Mouse (Mus musculus) layer of hippocampus, adult 9-11 months (tissue): Measurements from ENCODE around the gene Fggy.

Experiments
- DNase-seq: peaks from one replicate; pipeline ENCODE4 v3.0.0; 2022

Fggy gene

DNA sequence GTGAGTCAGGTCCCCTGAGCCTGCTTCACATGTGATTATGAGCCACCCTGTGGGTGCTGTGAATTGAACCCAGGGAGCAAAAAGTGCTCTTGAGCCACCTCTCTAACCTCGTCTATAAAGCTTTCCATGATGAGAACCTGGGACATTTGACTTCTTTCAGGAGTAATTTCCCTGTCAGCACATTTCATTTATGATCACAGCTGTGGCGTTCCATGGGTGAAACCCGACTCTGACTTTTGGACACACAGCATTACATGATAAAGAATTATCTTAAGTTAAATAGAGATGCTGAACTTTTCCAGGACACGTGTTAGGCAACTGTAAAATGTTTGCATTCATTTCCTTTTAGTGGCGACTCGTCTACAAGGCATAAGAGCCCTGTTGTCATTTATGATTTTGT is 39.9 kb downstream of the Fggy start:
- no peak for DNase-seq

DNA sequence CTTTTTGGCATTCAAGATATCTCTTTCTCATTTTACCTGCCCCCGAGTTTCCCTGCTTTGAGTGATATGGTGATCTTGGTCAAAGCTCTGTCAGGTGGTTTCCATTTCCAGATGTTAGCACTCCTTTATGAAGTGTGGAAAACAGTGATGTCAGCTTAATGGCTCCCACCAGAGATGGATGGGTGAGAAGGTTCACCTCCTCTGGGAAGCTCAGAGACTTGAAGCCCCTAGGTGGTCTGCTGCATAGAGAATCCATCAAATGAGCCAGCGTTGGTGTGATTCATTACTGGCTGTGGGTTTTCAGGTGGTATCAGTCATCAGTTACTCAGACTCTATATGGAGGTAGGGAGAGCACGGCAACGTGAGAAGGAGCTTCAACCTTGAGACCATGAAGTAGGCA is 44.5 kb downstream of the Fggy start:
- no peak for DNase-seq

DNA sequence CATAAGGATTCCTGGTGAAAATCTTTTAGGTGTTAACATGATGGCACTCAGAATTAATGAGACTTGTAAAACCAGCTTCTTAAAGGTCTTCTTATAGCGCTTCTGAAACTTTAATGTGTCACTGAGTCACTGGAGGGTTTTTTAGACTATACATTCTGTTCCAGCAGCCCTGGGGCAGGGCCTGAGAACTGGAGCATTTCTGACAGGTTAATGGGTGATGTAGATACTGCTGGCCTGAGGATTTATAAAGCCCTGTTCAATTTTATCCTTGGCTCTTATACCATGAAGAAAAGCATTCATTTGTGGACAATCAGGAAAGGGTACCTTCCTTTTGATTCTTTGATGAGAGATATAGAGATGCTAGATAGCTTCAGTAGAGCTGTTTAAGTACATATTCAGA is 45.9 kb downstream of the Fggy start:
- DNase-seq: no peak

DNA sequence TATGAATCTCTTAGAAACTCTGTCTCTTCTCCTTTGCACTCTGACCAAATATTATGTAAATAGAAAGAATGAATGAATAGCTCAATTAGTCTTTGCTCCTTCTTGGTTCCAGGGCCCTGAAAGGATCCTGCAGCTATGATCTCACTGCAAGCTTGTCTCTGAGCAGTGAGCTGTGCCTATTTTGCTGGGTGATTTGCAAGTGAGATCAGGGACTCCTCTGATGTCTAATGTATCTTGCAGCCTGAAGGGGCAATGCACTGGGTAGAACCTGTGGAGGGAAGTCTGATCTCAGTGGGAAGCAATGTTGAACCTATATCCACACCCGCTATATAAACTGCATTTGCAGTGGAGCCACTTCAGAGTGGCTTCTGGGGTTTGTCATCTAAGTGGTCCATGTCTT is 53.4 kb downstream of the Fggy start:
- DNase-seq: no peak

DNA sequence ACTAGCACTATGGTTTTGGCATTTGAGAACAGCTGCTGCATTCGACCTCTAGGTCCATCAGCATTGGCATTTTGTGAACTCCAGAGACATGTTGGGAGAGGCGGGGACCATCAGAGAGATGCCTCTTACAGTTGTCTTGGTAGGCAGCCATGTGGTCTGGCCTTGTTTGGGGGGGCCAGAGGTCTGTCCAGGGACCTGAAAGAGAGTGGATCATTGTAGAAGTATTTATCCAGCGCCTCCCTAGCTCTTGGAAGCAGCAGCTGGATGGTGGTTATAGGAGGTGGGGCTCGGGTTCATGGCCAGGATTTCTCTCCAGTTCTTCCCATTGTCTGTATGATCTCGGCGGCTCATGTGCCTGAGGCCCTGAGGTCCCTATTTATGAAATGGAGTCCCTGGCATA is 54.1 kb downstream of the Fggy start:
- no peak for DNase-seq

DNA sequence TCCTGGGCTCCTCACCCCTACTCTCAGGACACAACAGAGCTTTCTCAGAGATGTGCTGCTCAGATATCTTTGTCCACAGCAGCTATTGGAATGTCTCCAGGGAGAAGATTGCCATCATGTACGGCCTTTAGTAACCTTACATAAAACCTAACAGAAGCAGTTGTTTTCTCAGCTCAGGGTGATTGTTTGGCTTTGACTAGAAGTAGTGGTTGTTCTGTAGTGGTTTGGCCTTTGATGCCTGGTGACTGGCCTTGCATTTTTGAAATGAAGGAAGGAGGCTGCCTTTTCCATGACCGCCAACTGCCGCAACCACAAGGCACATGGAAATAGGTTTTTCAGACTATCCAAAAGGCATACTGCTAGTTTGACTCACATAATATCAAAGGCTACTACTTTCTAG is 63.7 kb downstream of the Fggy start:
- DNase-seq: no peak

DNA sequence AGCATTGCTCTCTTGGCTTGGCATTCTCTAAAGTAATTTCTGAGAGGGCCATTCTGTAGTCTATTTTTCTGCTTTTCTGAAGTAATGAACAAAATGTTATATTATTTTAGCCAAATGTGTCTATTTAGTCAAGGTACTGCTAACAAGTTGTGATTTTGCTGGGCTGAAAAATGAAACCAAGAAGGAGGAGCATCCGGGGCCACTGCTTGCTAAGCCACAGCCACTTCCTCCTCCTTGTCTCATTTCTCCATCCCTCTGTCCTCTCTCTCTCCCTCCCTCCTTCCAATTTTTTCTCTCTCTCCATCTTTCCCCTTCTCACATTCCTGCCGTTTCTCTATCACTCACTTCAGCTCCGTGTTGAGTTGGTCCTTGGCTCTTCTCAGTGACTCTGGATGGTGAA is 67.4 kb downstream of the Fggy start:
- no peak for DNase-seq

DNA sequence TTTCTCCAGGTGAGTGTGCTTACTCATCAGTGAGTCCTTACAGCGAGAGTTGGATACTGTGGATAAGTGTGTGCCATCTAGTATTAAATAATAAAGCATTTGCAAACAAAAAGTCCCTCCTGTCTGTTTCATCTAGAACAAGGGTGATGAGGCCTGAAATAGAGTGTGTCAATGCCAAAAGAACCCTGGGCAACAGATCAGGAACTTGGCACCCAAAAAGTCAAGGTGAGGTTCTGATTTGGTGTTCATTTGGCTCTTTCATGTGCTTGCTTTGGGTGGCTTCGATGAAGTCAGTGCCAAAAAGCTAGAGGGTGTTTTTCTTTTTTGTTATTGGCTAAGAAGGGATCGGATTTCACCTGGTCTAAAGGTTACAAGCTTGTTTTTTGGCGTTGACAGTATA is 68.3 kb downstream of the Fggy start:
- no peak for DNase-seq

DNA sequence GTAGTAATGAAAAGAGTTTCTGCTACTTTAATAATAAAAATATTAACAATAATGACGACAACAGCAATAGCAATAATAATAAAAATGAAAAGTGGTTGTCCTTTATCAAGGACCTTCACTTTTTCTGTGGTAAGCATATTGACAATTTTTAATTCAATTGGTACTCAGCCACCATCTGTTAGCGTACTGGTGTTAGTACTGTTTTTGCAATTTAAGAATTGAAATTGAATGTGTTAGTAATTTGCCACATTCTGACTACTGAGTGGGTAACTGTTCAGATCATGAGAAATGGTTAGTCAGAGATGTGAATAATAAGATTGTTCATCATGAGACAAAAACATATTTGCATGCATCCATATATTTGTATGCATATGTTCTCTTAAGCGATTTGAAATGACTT is 68.9 kb downstream of the Fggy start:
- no peak for DNase-seq

DNA sequence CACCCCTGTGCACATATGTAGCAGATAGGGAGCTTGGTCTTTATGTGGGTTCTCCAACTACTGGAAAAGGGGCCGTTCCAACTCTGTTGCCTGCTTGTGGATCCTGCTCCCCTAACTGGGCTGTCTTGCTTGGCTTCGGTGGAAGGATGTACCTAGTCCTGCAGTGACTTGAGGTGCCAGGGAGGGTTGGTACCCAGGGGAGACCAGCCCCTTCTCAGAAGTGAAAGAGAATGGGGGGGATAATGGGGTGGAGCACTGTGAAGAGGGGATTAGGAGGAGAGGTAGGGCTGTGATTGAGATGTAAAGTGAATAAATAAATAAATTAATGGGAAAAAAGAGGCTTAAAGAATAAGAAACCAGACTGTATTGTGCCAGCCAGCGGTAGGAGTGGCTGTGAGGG is 77.6 kb downstream of the Fggy start:
- DNase-seq: no peak

DNA sequence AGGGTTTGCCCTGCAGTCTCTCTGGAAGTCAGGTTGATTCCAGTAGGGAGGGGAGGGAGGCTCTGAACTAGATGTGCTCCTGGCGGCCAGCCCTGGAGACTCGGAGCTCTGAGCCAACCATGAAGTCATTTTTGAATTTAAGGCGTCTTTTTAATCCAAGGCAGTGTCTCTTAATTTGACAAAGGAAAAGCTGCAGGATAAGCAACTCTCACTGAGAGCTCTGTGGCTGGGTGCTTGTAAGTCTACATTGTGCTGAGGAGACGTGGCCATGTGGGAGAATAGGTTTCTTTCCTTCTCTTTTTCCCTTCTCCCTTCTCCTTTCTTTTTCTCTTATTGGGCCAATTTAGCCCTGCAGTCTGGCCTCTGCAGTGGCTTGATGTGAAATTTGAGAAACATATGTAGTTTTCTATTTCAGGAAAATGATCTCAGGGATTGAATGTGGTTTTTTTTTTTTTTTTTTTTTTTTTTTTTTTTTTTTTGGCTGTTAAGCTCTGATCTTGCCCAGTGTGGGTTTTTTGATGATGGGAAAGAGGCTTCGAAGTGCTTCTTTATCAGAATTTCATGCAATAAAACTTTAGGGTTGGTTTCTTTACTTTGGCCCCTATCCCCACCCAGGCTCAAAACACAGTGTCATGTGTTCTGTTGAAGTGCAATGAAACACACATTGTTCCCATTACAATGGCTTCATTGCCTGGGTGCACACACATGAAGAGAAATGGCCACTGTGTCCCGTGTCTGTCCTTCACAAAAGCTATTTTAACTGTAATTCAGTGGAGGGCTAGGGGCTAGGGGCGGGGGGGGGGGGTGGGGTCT is 79.8 kb downstream of the Fggy start:
- DNase-seq: peak; percentile 51

DNA sequence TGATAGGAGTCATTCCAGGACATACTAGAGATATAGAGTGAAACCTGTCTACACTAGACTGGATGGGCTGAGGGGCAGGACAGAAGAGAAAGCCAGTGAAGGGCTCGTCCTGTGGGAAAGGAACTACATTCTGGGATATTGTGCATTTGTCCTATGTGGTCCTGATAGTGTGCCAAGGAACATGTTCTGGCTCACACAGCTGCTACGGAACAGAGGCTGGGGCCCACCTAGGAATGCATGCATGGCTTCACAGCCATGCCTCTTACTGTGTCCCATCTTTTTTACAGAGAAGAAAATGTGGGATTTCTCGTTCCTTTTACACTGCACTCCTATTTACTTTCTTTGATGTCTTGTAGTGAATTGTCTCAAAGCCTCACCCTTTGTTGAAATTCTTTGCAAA is 80.8 kb downstream of the Fggy start:
- no peak for DNase-seq

DNA sequence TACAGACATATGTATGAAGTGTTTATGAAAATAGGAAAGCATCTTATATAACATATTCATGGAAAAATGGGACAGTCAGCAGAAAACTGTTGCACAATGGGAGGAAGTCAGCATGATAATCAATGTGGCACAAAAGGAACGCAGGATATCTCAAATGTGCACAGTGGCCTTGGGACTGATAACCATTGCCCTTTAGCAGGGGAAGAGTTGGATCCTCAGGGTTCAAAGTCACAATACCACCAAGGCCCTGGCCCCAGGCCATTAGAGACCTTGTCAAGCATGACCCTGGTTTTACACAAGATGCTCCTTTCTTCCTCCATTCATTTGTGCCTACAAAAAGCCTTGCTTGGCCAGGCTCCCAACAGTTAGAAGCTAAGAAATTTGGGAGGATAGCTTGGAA is 83.5 kb downstream of the Fggy start:
- no peak for DNase-seq

DNA sequence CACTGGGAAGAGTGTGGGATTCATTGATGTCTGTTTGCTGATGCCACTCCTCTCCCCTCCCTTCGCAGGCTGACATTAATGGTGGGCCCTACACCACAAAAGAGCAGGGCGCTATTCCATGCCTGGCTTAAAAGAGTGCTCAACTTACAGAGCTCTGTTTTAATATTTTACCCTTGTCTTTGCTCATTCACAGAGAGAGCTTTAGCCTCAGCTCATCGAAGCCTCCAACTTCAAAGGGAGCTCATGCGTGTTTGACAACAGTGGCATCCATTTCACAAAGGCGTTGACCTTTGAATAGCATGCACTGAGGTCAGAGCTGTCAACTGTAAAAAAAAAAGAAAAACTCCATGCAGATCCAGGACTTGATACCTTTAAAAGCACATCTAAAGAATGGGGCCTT is 86.7 kb downstream of the Fggy start:
- no peak for DNase-seq

DNA sequence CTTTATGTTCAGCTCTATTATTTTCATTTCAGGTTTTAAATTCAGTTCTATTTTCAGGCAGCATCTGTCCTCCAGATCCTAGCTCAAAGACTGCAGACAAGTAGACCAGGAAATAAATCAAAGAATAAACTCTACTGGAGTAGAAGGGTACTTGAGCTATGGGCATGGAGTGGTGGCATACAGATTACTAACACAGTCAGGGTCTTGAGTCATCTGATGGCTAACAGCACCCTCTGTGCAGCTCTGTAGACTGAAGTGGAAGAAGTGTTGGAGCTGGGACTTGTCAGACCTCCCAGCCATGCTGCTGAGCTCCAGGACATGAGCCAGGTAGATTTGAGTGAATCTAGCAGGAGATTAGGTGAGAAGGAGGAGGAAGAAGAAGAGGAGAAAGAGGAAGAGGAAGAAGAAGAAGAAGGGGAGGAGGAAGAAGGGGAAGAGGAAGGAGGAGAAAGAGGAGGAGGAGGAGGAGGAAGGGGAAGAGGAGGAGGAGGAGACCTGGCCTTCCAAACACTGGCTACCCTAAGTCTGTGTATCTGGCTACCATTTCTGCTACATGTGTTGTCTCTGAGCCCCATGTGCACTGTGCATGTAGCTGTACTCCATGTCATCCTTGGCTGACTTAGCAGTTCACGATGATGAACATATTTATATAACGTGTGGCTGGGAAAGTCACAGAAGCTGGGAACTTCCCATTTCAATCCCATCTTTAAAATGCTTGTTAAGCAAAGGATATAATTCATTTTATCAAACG is 91.7 kb downstream of the Fggy start:
- no peak for DNase-seq

DNA sequence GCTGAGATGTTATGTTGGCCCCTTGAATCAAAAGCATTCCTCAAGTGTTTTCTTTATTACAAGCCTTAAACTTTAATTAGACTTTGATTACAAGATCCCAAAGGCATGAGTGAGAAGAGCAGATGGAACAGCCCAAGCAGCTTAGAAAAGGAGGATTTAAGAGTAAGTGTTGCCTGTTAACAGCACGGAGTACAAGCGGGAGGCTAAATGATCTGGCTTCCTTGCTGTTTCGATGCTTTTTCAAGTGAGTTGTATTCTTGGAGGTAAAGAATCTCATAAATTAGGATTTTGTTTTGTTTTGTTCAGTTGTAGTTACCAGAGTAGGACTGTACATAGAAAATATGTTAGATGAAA is 92.2 kb downstream of the Fggy start:
- no peak for DNase-seq

DNA sequence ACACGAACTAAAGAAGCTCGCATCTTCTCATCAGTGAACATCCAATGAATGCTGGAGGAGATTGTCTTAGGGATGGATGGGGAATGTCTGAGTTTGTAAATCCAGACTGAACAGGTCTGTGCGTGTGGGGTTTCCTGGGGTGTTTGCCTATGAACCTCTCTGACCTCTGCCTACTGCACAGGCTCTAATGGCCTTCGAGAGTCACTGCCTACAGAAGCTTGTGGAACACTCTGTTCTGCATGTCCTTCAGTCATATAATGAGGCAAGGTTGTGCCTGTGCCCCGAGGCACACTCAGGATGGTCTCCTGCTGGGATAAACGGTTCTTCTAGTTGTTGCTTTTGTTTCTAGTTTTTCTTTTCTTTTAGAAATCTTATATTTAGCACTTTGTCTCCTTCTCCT is 92.7 kb downstream of the Fggy start:
- no peak for DNase-seq

DNA sequence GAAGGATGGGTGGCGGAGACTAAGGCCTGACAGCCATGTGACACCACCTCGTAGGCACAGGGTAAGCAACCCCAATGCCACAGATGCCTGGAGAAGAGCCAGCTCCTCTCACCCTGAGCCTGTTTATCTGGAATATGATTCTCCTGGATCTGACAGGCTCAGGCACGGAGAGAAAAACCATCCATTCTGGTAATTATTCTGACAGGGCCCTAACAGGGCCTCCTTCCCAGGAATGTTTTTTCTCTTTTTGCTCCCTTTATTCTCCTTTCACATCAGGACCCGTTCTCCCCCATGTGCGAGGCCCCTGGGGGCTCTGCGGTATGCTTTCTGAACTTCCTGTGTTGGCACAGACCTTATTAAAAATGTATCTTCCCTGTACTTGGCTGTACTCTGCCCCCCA is 94.7 kb downstream of the Fggy start:
- DNase-seq: no peak

DNA sequence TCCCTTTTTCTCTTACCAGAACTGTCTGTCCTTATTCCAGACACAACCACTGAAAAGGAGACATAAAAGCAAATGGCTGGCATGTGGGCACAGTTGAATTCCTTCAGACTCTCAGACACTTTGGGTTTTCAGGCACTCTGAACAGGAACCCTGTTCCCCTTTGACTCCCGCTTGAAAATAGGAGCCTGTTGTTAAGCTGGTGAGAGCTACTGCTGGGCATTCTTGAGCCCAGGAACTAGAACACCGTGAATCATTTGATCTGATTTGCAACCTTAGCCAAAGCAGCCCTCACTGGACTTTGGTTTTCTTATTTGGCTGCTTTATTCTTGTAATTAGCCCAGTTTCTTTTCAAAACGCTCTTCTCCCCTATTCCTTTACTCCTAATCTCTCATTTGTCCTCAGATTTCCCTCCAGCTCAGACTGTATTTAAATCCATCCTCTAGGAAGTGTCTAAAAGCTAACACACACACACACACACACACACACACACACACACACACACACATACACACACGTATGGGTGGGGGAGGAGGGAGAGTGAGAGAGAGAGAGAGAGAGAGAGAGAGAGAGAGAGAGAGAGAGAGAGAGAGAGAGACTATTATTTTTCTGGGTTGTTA is 96.1 kb downstream of the Fggy start:
- peak; percentile 48 for DNase-seq

DNA sequence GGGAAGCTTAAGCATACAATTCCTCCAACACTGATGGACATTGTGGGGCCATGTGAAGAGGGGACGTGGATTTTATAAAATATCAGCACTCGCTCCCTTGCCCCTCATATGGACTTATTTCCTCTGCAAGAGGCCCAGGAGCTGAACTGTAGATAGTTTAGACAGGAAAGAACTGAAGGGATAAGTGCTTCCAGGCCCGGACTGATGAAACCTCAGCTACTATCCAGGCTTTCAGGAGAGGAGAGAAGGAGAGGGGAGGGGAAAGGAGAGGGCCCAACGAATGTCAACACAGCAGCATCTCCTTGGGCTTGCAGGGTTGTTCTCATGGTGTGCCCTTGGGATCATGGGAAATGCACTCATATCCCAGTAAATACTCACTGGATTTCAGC is 96.6 kb downstream of the Fggy start:
- no peak for DNase-seq

DNA sequence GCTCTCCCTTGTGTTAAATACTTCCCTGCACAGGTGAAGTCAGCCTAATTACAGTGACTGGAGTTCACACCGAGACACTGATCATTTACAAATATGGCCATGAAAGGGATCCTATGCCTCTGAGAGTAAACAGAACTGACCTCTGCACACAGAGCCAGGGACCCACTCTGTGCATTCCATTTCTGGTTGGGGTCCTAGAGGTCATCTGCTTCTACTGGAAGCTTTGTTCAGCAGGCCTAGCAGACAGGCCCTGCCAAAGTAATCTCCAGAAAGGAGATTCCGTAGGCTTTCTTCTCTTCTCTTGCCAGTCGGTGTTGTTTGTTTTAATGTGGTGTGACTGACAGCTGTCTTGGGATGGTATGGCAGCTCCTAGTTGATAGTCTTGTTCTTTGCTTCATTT is 101.7 kb downstream of the Fggy start:
- no peak for DNase-seq

DNA sequence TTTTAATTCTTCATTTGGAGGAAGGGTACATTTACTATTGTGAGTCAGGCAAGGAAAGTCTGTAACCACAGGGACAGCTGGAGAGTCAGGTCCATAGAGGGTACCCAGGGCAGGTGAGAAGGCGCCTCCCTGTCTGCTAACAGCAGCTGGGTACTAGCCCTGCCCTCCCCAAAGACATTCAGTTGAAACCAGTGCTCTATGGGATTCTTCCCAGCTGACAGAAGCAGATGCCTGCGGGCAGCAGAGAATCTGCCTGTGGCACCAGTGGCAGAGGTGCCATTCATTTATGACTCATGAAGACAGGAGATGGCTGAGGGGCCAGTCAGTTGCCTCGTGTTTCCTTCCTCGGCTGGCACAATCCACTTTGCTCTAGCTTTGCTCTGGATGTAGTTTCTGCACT is 106.3 kb downstream of the Fggy start:
- DNase-seq: no peak

DNA sequence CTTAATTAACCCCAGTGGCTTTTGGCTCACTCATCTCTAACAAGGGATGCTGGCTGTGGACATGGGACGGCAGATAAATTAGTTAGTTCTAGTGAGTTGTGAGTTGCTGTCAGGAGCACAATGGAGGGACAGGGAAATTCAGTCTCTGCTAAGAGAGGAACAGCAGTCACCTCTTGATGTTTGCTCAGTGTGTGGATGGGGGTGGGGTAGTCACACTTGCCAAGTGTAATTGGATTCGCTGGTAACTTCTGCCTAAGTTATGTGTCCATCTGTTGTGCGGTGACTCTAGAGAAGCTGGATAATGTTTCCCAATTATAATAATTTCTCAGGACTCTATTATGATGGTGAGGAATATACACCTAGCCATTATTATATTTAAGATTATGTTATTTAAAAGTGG is 107.0 kb downstream of the Fggy start:
- DNase-seq: no peak

DNA sequence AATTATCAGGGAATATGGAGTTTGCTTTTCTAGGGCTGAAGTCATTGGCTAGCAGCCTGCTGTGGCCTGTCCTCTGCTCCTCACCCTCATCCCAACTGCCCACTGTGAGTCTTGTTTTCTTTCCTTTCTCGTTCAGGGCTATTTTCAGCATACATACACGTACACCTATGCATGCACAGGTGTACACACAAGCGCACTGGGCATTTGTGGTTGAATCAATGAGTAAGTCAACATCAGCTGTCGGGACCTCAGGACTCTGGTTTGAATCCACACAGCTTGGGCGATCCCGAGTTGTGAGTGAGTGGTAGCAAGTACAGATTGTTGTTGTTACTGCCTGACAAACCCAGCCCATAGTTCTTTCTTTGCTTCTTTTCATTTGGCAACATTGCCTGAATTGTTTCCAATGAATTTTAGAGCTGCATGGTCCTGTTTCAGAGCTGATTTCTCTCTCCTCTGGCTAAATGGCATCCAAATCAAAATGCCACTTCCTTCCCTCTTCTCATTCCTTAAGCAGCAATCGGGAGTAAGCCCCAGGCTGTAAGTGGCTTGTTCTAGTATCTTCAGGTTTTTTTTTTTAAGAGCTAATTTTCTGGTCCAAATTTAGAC is 109.1 kb downstream of the Fggy start:
- peak; percentile 50 for DNase-seq
